Mouse (Mus musculus) mammary gland, adult 2 months (tissue): ENCODE results near the gene Mif4gd. TPM values are rescaled to one million over a fixed set of nuclear protein-coding genes. Genes with fewer than 3 reads are reported as not detected.

Experiments
- polyA plus RNA-seq: library from polyadenylated mRNA; depleted of rRNA; stranded (reverse); fragments of >200 nt; gene quantifications from 2 replicates; pipeline ENCODE4 v1.2.3, GENCODE M21; 2012; ENCODE audit warnings: low replicate concordance; rRNA removed

The Mif4gd gene
- polyA plus RNA-seq = 164 and 226 TPM in 2 replicates

DNA sequence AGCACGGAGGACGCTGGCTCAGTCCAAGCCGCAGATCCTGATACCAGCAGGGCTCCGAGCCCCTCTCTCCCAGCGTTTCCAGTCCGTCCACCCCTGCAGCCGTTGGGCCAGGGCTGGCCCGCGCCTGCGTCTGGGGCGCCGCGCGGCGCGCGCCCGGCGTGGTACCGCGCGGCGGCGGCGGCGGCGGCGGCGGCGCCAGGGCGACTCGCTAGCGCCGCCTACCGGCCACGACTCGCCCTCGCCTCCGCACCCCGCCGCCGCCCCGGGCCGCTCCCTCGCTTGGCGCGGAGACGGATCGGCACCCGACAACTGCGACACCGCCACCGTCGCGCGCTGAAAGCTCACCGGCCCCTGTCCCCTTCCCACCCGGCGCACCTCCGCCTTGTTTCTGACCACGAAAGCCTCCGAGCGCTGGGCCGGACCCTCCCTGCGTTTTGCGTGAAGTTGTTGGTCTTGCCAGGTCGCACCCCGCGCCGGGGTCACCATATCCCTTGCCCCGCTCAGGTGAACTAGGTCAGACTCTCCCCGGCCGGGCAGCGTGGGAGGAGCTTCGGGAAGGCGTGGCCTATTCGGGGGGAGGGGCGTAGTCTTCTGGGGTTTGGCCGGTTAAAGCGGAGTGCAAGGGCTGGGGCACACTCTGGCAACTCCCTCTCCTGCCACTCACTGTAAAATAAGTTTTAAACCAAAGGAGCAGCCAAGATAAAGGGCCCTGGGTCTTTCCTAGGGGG is at the start of gene Mif4gd:
Gene Mif4gd (minus strand): TSS at position 560 of the 728 bp plus-strand sequence.

DNA sequence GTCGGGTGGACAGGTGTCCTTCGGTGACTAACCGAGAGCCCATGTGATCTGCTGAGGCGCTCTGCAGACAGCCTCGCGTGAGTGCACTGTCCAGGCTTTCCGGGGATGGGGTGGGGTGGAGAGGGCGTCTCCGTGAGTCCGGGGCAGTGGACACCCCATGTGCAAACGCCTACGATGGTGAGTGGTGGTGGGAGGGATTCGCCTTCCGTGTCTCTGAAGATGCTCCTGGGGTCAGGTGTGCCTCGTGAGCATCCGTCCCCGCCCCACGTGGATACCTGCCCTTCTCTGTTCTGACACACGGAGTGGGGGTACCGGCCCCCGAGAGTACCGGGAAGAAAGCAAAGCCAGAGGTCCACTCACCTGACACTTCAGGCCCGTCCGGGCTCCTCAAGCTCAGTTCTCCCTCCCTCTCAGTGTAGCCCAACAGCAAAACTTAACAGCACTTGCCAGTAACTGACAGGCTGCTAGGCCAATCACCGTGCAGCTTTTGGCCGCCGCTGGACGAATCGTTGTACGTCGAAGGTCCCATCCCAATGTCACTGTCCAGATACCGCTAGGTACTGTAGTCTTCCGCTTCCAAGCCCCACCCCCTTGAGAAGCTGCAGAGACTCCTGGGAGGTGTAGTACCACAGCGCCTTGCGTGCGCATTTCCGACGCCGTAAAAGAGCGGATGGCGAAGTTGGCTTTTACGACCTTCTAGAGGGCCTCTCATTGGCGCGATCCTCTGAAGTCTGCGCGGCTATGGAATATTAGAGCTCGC is 15.1 kb upstream of the Mif4gd start, which contains the start of gene Slc25a19:
Gene Slc25a19 (minus strand): TSS at position 591 of the 760 bp plus-strand sequence.

DNA sequence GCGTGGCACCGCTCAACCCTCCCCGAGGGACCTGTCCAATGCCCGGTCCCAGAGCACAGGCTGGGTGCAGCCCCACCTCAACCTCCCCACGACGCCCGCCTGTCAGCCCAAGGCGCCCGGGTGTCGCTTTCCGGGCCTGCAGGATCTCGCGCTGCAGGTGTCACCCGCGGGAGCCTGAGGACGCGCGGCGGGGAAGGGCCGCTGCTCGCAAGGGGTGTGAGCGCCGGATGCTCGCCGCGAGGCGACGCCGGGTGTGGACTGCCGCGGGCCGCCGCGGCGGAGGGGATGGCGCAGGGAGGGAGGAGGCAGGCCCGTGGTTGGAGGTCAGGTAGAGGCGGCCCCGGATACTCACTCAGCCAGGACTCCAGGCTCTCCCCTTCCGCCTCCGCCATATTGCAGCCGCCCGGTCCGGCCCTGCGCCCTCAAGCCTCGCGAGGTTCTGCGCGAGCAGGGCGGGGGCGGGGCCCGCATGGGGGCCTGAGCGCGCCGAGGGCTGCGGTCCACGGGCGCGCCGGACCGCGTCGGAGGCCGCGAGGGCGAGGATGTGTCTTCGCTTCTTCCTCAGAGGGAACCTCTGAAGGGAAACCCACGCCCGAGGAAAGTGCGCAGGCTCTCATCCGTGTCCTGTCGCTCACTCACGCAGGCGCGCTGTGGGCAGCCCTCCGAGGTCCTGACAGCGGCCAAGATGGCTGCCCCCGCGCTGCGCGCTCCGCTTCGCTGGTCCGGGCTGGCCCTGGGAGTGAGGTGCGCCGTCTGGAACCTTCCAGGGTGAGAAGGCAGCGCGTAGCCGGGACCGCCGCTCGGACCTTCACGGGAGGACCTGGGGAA is 9.1 kb downstream of the Mif4gd start, which contains the start of the genes Mrps7 and Gga3:
Gene Mrps7 (plus strand): TSS at position 450 of the 828 bp plus-strand sequence.
Gene Gga3 (minus strand): TSS at position 576 of the 828 bp plus-strand sequence.

DNA sequence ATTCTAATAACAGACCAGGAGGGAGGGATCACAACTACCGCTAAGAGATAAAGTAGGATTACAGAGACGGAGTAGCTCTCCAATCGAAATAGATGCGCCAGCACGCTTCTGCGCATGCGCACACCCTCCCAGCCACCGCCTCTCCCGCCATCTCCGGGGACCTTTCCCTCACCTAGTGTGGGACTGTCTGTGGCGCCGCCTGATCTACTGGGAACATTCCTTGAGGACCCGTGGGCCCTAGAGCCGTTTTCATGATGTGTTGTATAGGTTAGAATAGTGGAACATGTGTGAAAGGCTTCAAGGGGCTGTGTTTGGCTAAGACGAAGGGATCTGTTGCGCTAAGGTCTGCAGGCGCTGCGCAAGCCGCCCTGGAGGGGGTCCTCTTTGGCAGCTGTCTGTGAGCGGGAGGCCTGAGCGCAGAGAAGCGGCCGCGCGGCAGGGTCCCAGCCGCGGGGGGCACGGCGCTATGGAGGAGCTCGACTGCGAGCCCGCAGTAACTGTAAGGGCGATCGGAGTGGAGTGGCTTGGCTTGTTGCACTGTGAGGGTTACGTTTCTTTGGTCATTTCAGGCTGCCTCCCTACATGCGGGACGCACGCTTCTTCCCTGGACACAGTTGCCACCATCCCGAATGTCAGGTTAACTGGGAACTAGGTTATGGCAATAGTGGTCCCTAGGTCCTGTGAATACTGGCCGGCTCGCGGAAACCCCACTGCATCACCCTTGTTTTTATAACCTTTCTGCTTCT is 48.5 kb downstream of the Mif4gd start, which contains the start of gene Nup85:
Gene Nup85 (plus strand): TSS at position 371 of the 746 bp plus-strand sequence.

Other genes with a start within 250 kb of the Mif4gd start
- gene Hid1, start 245.2 kb downstream of the Mif4gd start, polyA plus RNA-seq = 53.5 and 57.6 TPM in 2 replicates
- 18.2 and 20.7 TPM in 2 replicates for gene Cdr2l, start 231.1 kb downstream of the Mif4gd start, polyA plus RNA-seq
- gene Mrpl58, start 209.2 kb downstream of the Mif4gd start, polyA plus RNA-seq = 58.1 and 65.1 TPM in 2 replicates
- gene Atp5h, start 193.0 kb downstream of the Mif4gd start, polyA plus RNA-seq = 52.6 and 152 TPM in 2 replicates
- gene Kctd2, start 192.8 kb downstream of the Mif4gd start, polyA plus RNA-seq = 36.0 and 38.1 TPM in 2 replicates
- 0.42 and 0.57 TPM in 2 replicates for gene Trim80, start 172.4 kb downstream of the Mif4gd start, polyA plus RNA-seq
- 5.7 and 10.6 TPM in 2 replicates for gene Slc16a5, start 150.5 kb downstream of the Mif4gd start, polyA plus RNA-seq
- 11.8 and 44.6 TPM in 2 replicates for gene Armc7, start 137.3 kb downstream of the Mif4gd start, polyA plus RNA-seq
- 41.8 and 67.1 TPM in 2 replicates for gene Nt5c, start 121.1 kb downstream of the Mif4gd start, polyA plus RNA-seq
- 216 and 221 TPM in 2 replicates for gene Jpt1, start 98.6 kb downstream of the Mif4gd start, polyA plus RNA-seq
- gene Sumo2, start 76.7 kb downstream of the Mif4gd start, polyA plus RNA-seq = 32.4 and 64.1 TPM in 2 replicates
- 30.2 and 65.1 TPM in 2 replicates for gene Nup85, start 48.5 kb downstream of the Mif4gd start, polyA plus RNA-seq
- 24.3 and 26.8 TPM in 2 replicates for gene Mrps7, start 9.0 kb downstream of the Mif4gd start, polyA plus RNA-seq
- gene Gga3, start 8.9 kb downstream of the Mif4gd start, polyA plus RNA-seq = 34.7 and 39.4 TPM in 2 replicates
- 176 and 234 TPM in 2 replicates for gene Slc25a19, start 15.3 kb upstream of the Mif4gd start, polyA plus RNA-seq
- gene Grb2, start 95.6 kb upstream of the Mif4gd start, polyA plus RNA-seq = 47.1 and 53.9 TPM in 2 replicates
- 76.6 and 78.5 TPM in 2 replicates for gene Tmem94, start 152.5 kb upstream of the Mif4gd start, polyA plus RNA-seq
- gene Caskin2, start 200.7 kb upstream of the Mif4gd start, polyA plus RNA-seq = 34.2 and 44.3 TPM in 2 replicates
- 20.2 and 34.5 TPM in 2 replicates for gene Tsen54, start 201.8 kb upstream of the Mif4gd start, polyA plus RNA-seq
- gene Llgl2, start 211.1 kb upstream of the Mif4gd start, polyA plus RNA-seq = 24.4 and 36.6 TPM in 2 replicates
- gene Myo15b, start 245.4 kb upstream of the Mif4gd start, polyA plus RNA-seq = 0.14 and 0.32 TPM in 2 replicates